ENCODE assay signal across 1 mouse cellular context in genomic region chr7:6157479-6157878, GRCm38 (mm10).
TF ChIP-seq lines count a peak whose summit lies in the region.

No protein-coding gene starts in this region.

TF ChIP-seq in MEL, 35 proteins besides CTCF, POLR2A, EP300 and RAD21 (continued from another document):
- TF ChIP-seq USF2 (IDR thresholded peaks at IDR 0.05; ENCODE audit: borderline replicate concordance in 1 of 2, insufficient read depth in 1 of 2, low read depth in 1 of 2, low read length in 2 of 2) = no peak
- no peak for TF ChIP-seq MAFK (IDR thresholded peaks at IDR 0.05; ENCODE audit: borderline replicate concordance, low read depth, low read length)
- TF ChIP-seq POLR2AphosphoS2 (IDR thresholded peaks at IDR 0.05; ENCODE audit: low read length) = no peak
- no peak for TF ChIP-seq MYB (IDR thresholded peaks at IDR 0.05; ENCODE audit: low read depth, low read length)
- TF ChIP-seq HCFC1 (IDR thresholded peaks at IDR 0.05; ENCODE audit: low read depth, low read length) = no peak
- no peak for TF ChIP-seq NELFE (IDR thresholded peaks at IDR 0.05; ENCODE audit: low read depth, low read length)
- no peak for TF ChIP-seq ZNF384 (IDR thresholded peaks at IDR 0.05; ENCODE audit: low read depth, low read length)
- no peak for TF ChIP-seq ZMIZ1 (IDR thresholded peaks at IDR 0.05; ENCODE audit: low read depth, low read length)
- TF ChIP-seq GABPA (IDR thresholded peaks at IDR 0.05; ENCODE audit: low read depth, low read length) = no peak
